Mouse (Mus musculus) liver, embryonic 14.5 days (tissue): ENCODE measurements around the gene Ubtf.

Experiments used
- CTCF ChIP-seq: IDR thresholded peaks from 2 replicates; pipeline ENCODE4 v1.5.1; 2016; ENCODE audit warnings: antibody characterized with exemption, low read depth, control low read depth
- EP300 ChIP-seq: IDR thresholded peaks from 2 replicates; pipeline ENCODE4 v1.6.1; 2016; ENCODE audit warnings: antibody characterized with exemption, low read depth

DNA sequence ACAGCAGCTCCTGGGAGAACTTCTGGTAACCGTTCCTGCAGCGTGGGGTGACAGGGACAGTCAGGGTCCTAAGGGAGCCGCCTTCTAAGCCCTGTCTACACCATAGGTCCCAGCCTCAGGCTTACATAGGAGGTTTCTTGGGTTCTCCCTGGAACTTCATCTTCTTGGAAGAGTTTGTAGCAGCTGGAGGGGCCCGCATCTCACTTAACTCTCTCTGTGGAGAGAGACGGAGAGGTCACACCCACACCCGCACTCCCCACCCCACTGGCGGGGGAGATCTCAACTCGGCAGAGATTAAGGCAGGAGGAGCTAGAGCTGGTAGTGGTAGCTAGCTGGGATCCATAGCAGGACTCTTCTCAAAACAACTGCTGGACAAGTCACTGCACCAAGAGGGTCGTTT, 11.4 kb downstream of the Ubtf start:
- TF ChIP-seq CTCF (no peak), EP300 (no peak)
